Comparison of ENCODE assay signal across 10 mouse cellular contexts in genomic region chr4:133469122-133469521, GRCm38 (mm10). TPM values are rescaled to one million over a fixed set of nuclear protein-coding genes. Genes with fewer than 3 reads are reported as not detected.
DNase-seq lines count a peak whose midpoint lies in the region; ATAC-seq lines count a peak whose summit lies in the region.
"Had no signal": no experiment of that assay in that cellular context is flagged by ENCODE, and none has a peak within 500 bp of the region (broad histone marks: within the 10 kb centered on the region; RNA-seq: fewer than 3 reads in every experiment).

No protein-coding gene starts in this region.

- H3K9ac ChIP-seq in heart, embryonic 13.5 days = no peak overlapping the region
- H3K9ac ChIP-seq in liver, embryonic 12.5 days = no peak overlapping the region

- H3K4me1 ChIP-seq in heart, embryonic 13.5 days = peaks cover 20% of the 10 kb centered on the region
- H3K4me1 ChIP-seq in liver, embryonic 12.5 days = peaks cover 16% of the 10 kb centered on the region

- no peaks in the 10 kb centered on the region for H3K36me3 ChIP-seq in heart, embryonic 13.5 days
- no peaks in the 10 kb centered on the region for H3K36me3 ChIP-seq in liver, embryonic 12.5 days

- H3K4me2 ChIP-seq in heart, embryonic 13.5 days = peak overlapping the region; percentile 69
- peak overlapping the region; percentile 78 for H3K4me2 ChIP-seq in liver, embryonic 12.5 days

- H3K27ac ChIP-seq in heart, embryonic 13.5 days (replicated peaks) = no peak overlapping the region
- H3K27ac ChIP-seq in liver, embryonic 12.5 days = no peak overlapping the region

- no peak for ATAC-seq in heart, embryonic 13.5 days (ENCODE audit: extremely low read depth, insufficient number of reproducible peaks, low FRiP score, low TSS enrichment)
- 0 out of 2 replicates have a peak, but pooled peaks have one; percentile 29 for ATAC-seq in erythroblast, adult 5-6 weeks (replicated peaks; ENCODE audit: low FRiP score, poor library complexity, severe bottlenecking)
- no peak for ATAC-seq in liver, embryonic 12.5 days

- DNase-seq in heart, postnatal 36 days = no peak
- DNase-seq in R1 (ENCODE audit: low read depth, low spot score) = peak; percentile 82
- no peak for DNase-seq in layer of hippocampus, adult 11-12 months (ENCODE audit: low spot score)
- no peak for DNase-seq in thymus, postnatal 0 days (ENCODE audit: low spot score)
- no peak for DNase-seq in right cerebral cortex, postnatal 36 days (ENCODE audit: low spot score in 2 of 2)
- DNase-seq: cerebellum, adult 2 months; thymus, postnatal 4 days had no signal

- H3K27me3 ChIP-seq in heart, embryonic 13.5 days (replicated peaks) = peaks cover 15% of the 10 kb centered on the region
- peaks cover 45% of the 10 kb centered on the region for H3K27me3 ChIP-seq in liver, embryonic 12.5 days (replicated peaks)

- intact Hi-C loops in heart, postnatal 36 days (cut with DNase I) = no loop called here

- H3K9me3 ChIP-seq in heart, embryonic 13.5 days = peaks cover 6% of the 10 kb centered on the region
- H3K9me3 ChIP-seq in liver, embryonic 12.5 days (replicated peaks) = peaks cover 6% of the 10 kb centered on the region; the same call in 1 of the 2 replicates

- 15% methylated on average over 12 of the region's 12 CpGs for WGBS in heart, embryonic 13.5 days
- 19% methylated on average over 12 of the region's 12 CpGs for WGBS in liver, embryonic 12.5 days (ENCODE audit: insufficient replicate concordance)

- H3K4me3 ChIP-seq in heart, embryonic 13.5 days = peak overlapping the region; percentile 26
- H3K4me3 ChIP-seq in liver, embryonic 12.5 days = no peak overlapping the region

RNA-seq across cellular contexts. Expression of gene Tent5b, which starts 10.8 kb away (rescaled TPM):
- polyA plus RNA-seq in heart, embryonic 13.5 days (2015; fragmentation: Nextera tagmentation; extraction: Ambion mirVana) = 0.36 and 0.69 TPM in 2 replicates
- 1 to 10 TPM; 2.1 to 2.2 TPM for total RNA-seq in heart, postnatal 36 days (2021)
- total RNA-seq in erythroblast, adult 5-6 weeks (2015; ENCODE audit: low replicate concordance) = not detected in 2 replicates
- not detected in 2 replicates for total RNA-seq in erythroblast, adult 5-6 weeks (2017; ENCODE audit: low replicate concordance)
- 0.06 TPM in 1 of 2 replicates, not detected in the other for polyA plus RNA-seq in liver, embryonic 12.5 days (2016; fragmentation: Nextera tagmentation; extraction: Ambion mirVana)
- 0.38 and 0.40 TPM in 2 replicates for polyA plus RNA-seq in thymus, postnatal 0 days (2015; fragmentation: Nextera tagmentation; extraction: Ambion mirVana)

RNA-seq across cellular contexts. Expression of gene Trnp1, which starts 29.2 kb away (rescaled TPM):
- 0.76 and 0.78 TPM in 2 replicates for polyA plus RNA-seq in heart, embryonic 13.5 days (2015; fragmentation: Nextera tagmentation; extraction: Ambion mirVana)
- total RNA-seq in heart, postnatal 36 days (2021) = 1 to 10 TPM; 1.7 to 2.0 TPM
- not detected in 2 replicates for total RNA-seq in erythroblast, adult 5-6 weeks (2015; ENCODE audit: low replicate concordance)
- total RNA-seq in erythroblast, adult 5-6 weeks (2017; ENCODE audit: low replicate concordance) = not detected in 2 replicates
- 0.14 and 0.27 TPM in 2 replicates for polyA plus RNA-seq in liver, embryonic 12.5 days (2016; fragmentation: Nextera tagmentation; extraction: Ambion mirVana)
- 1.2 and 1.4 TPM in 2 replicates for polyA plus RNA-seq in thymus, postnatal 0 days (2015; fragmentation: Nextera tagmentation; extraction: Ambion mirVana)

RNA-seq across cellular contexts. Expression of gene Kdf1, which starts 49.6 kb away (rescaled TPM):
- polyA plus RNA-seq in heart, embryonic 13.5 days (2015; fragmentation: Nextera tagmentation; extraction: Ambion mirVana) = 0.92 and 2.1 TPM in 2 replicates
- total RNA-seq in heart, postnatal 36 days (2021) = not detected
- total RNA-seq in erythroblast, adult 5-6 weeks (2015; ENCODE audit: low replicate concordance) = not detected in 2 replicates
- not detected in 2 replicates for total RNA-seq in erythroblast, adult 5-6 weeks (2017; ENCODE audit: low replicate concordance)
- polyA plus RNA-seq in liver, embryonic 12.5 days (2016; fragmentation: Nextera tagmentation; extraction: Ambion mirVana) = 0.26 and 0.44 TPM in 2 replicates
- 9.7 and 11.2 TPM in 2 replicates for polyA plus RNA-seq in thymus, postnatal 0 days (2015; fragmentation: Nextera tagmentation; extraction: Ambion mirVana)
- polyA plus RNA-seq: cerebellum, adult 2 months had no signal
